Comparison of ENCODE assay signal across 21 mouse cellular contexts in the genomic region with DNA sequence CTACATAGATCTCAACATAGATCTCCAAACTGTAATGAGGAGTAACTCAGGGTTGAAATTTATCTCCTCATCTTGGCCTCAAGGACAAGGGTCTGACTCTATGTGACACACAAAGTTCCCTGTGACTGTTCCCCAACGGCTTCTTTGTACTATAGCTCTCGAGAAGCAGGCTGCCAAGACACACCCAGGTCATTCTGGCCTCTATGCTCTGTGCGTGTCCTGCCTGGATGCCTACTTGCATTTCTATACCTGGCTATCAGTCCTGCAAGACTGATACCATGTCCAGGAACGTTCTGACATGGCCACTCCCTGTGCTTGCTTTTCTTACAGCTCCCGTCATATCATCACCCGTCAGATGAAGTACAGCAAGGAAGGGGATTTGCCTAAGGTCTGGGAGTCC. TPM values are rescaled to one million over a fixed set of nuclear protein-coding genes. Genes with fewer than 3 reads are reported as not detected.
"Had no signal": no experiment of that assay in that cellular context is flagged by ENCODE, and none has a peak within 500 bp of the region (broad histone marks: within the 10 kb centered on the region; RNA-seq: fewer than 3 reads in every experiment).

No protein-coding gene starts in this region.

- H3K27ac ChIP-seq: kidney, postnatal 0 days; layer of hippocampus, adult 2 months; limb, embryonic 10.5 days; limb, embryonic 13.5 days; liver, embryonic 12.5 days; liver, embryonic 15.5 days; lung, embryonic 15.5 days had no signal

- H3K36me3 ChIP-seq: limb, embryonic 10.5 days; limb, embryonic 13.5 days; liver, embryonic 12.5 days; liver, embryonic 15.5 days; lung, embryonic 15.5 days had no signal

- H3K4me2 ChIP-seq: limb, embryonic 13.5 days; liver, embryonic 12.5 days; liver, embryonic 15.5 days; lung, embryonic 15.5 days; midbrain, embryonic 11.5 days had no signal

- H3K27me3 ChIP-seq: limb, embryonic 13.5 days; lung, embryonic 15.5 days had no signal

- H3K9me3 ChIP-seq: limb, embryonic 10.5 days; limb, embryonic 13.5 days; liver, embryonic 12.5 days; liver, embryonic 15.5 days; lung, embryonic 15.5 days had no signal

- H3K4me3 ChIP-seq: layer of hippocampus, adult 2 months; limb, embryonic 10.5 days; limb, embryonic 13.5 days; liver, embryonic 12.5 days; liver, embryonic 15.5 days; lung, embryonic 15.5 days had no signal

- DNase-seq: layer of hippocampus, adult 9-11 months; liver; lung, adult 18-20 months; lung, postnatal 14 days; lung, postnatal 4 days; midbrain, embryonic 14.5 days; thymus, adult 2 months; thymus, postnatal 14 days; thymus, postnatal 4 days had no signal

- ATAC-seq: liver, embryonic 12.5 days had no signal

- H3K9ac ChIP-seq: limb, embryonic 13.5 days; liver, embryonic 12.5 days; liver, embryonic 15.5 days; lung, embryonic 15.5 days had no signal

- H3K4me1 ChIP-seq: liver, embryonic 12.5 days had no signal

RNA-seq across cellular contexts. Expression of a gene that starts 15.7 kb away (rescaled TPM):
- polyA plus RNA-seq: kidney, postnatal 0 days; large intestine, adult 2 months; limb, embryonic 10.5 days; liver, embryonic 12.5 days; liver, embryonic 15.5 days; midbrain, embryonic 11.5 days; midbrain, embryonic 14.5 days; midbrain, postnatal 0 days; neural tube, embryonic 11.5 days; neural tube, embryonic 14.5 days had no signal

RNA-seq across cellular contexts. Expression of a gene that starts 20.0 kb away (rescaled TPM):
- polyA plus RNA-seq: limb, embryonic 10.5 days; limb, embryonic 13.5 days; midbrain, embryonic 11.5 days; midbrain, embryonic 14.5 days; midbrain, postnatal 0 days; neural tube, embryonic 11.5 days; neural tube, embryonic 14.5 days had no signal
